Mouse (Mus musculus): ENCODE data around the gene Nexn. TPM values are rescaled to one million over a fixed set of nuclear protein-coding genes. Genes with fewer than 3 reads are reported as not detected.
"Not testable (repeated sequence)": the region's sequence is repeated elsewhere in the genome, so short reads cannot be mapped to it uniquely, and the experiment has no call there.

Gene Nexn
- total RNA-seq, 2 experiments from 2014 or later, result 1.2 to 1.4 TPM

GRCm38 (mm10) chr3:152203411-152203810 lies 62.7 kb downstream of the Nexn start:
- DNase-seq (ENCODE audit: extremely low spot score in 1 of 2, low spot score in 1 of 2), result no peak

- no peak for DNase-seq (ENCODE audit: extremely low spot score in 1 of 2, low spot score in 1 of 2)
Observed at GRCm38 (mm10) chr3:152202942-152203341, 63.2 kb downstream of the Nexn start.

- no peak for DNase-seq (ENCODE audit: extremely low spot score in 1 of 2, low spot score in 1 of 2)
Observed at GRCm38 (mm10) chr3:152201651-152202050, 64.5 kb downstream of the Nexn start.

- no peak for DNase-seq (ENCODE audit: extremely low spot score in 1 of 2, low spot score in 1 of 2)
Observed at GRCm38 (mm10) chr3:152201181-152201580, 65.0 kb downstream of the Nexn start.

GRCm38 (mm10) chr3:152199125-152199524 lies 67.0 kb downstream of the Nexn start:
- DNase-seq (ENCODE audit: extremely low spot score in 1 of 2, low spot score in 1 of 2), result no peak

GRCm38 (mm10) chr3:152197246-152197645 lies 68.9 kb downstream of the Nexn start:
- not testable (repeated sequence) for DNase-seq (ENCODE audit: extremely low spot score in 1 of 2, low spot score in 1 of 2)

GRCm38 (mm10) chr3:152193635-152194097 lies 72.5 kb downstream of the Nexn start:
- DNase-seq (ENCODE audit: extremely low spot score in 1 of 2, low spot score in 1 of 2), result peak; percentile 59 to 72

GRCm38 (mm10) chr3:152193177-152193576 lies 73.0 kb downstream of the Nexn start:
- no peak for DNase-seq (ENCODE audit: extremely low spot score in 1 of 2, low spot score in 1 of 2)

- DNase-seq (ENCODE audit: extremely low spot score in 1 of 2, low spot score in 1 of 2), result no peak
Observed at GRCm38 (mm10) chr3:152192238-152192931, 73.8 kb downstream of the Nexn start.

GRCm38 (mm10) chr3:152191791-152192237 lies 74.3 kb downstream of the Nexn start:
- DNase-seq (ENCODE audit: extremely low spot score in 1 of 2, low spot score in 1 of 2), result no peak

- no peak for DNase-seq (ENCODE audit: extremely low spot score in 1 of 2, low spot score in 1 of 2)
Observed at GRCm38 (mm10) chr3:152190679-152191477, 75.3 kb downstream of the Nexn start.

- no peak for DNase-seq (ENCODE audit: extremely low spot score in 1 of 2, low spot score in 1 of 2)
Observed at GRCm38 (mm10) chr3:152189306-152189705, 76.8 kb downstream of the Nexn start.

Other genes with a start within 250 kb of the Nexn start
- 1 to 10 TPM; 1.0 to 1.9 TPM for gene Gipc2, start 100.1 kb downstream of the Nexn start, total RNA-seq (2021)
- gene Dnajb4, start 56.0 kb downstream of the Nexn start, total RNA-seq (2021), result 10 to 100 TPM; 59.0 to 59.1 TPM
- 100 to 1,000 TPM; 100 to 138 TPM for gene Fubp1, start 55.9 kb downstream of the Nexn start, total RNA-seq (2021)
- gene Miga1, start 74.1 kb upstream of the Nexn start, total RNA-seq (2021), result 10 to 100 TPM; 72.0 to 79.1 TPM
- 100 to 1,000 TPM; 116 to 123 TPM for gene Usp33, start 80.1 kb upstream of the Nexn start, total RNA-seq (2021)
- 10 to 100 TPM; 40.4 to 43.1 TPM for gene Zzz3, start 129.1 kb upstream of the Nexn start, total RNA-seq (2021)

Measured in layer of hippocampus, postnatal 25 days (tissue).